Mouse (Mus musculus) cerebellum, adult 11-12 months (tissue): ENCODE data around the gene Cd3d.
"Not testable (repeated sequence)": the region's sequence is repeated elsewhere in the genome, so short reads cannot be mapped to it uniquely, and the experiment has no call there.

Source experiments
- DNase-seq: peaks from one replicate; pipeline ENCODE4 v3.0.0; 2022

The Cd3d gene

GRCm38 (mm10) chr9:44981676-44982075 is at the start of gene Cd3d:
Gene Cd3d (plus strand): TSS chr9:44981786.
- no peak for DNase-seq

GRCm38 (mm10) chr9:44941756-44942155 is 39.8 kb upstream of the Cd3d start:
- no peak for DNase-seq

- DNase-seq, result peak; percentile 85
Observed at GRCm38 (mm10) chr9:44942421-44942820, 39.2 kb upstream of the Cd3d start.

GRCm38 (mm10) chr9:44946185-44946695 is 35.3 kb upstream of the Cd3d start:
- no peak for DNase-seq

- DNase-seq, result no peak
Observed at GRCm38 (mm10) chr9:44947836-44948235, 33.8 kb upstream of the Cd3d start.

GRCm38 (mm10) chr9:44954432-44954831 is 27.2 kb upstream of the Cd3d start:
- no peak for DNase-seq

- peak; percentile 98 for DNase-seq
Observed at GRCm38 (mm10) chr9:44965126-44965832, 16.3 kb upstream of the Cd3d start, which contains the start of gene Ube4a. Gene Ube4a (minus strand): TSS chr9:44965600.

GRCm38 (mm10) chr9:44965833-44966466 is 15.6 kb upstream of the Cd3d start:
- no peak for DNase-seq

- peak; percentile 78 for DNase-seq
Observed at GRCm38 (mm10) chr9:44966815-44967242, 14.8 kb upstream of the Cd3d start.

- not testable (repeated sequence) for DNase-seq
Observed at GRCm38 (mm10) chr9:44967763-44968162, 13.8 kb upstream of the Cd3d start.

- DNase-seq, result no peak
Observed at GRCm38 (mm10) chr9:44969450-44969849, 12.1 kb upstream of the Cd3d start.

GRCm38 (mm10) chr9:44977813-44978212 is 3.8 kb upstream of the Cd3d start:
- DNase-seq, result no peak

- no peak for DNase-seq
Observed at GRCm38 (mm10) chr9:44979806-44980205, 1.8 kb upstream of the Cd3d start.

- DNase-seq, result no peak
Observed at GRCm38 (mm10) chr9:44980242-44980641, 1.3 kb upstream of the Cd3d start, which contains the start of gene Cd3g. Gene Cd3g (minus strand): TSS chr9:44980431.

- DNase-seq, result no peak
Observed at GRCm38 (mm10) chr9:44981104-44981503, 482 bp upstream of the Cd3d start.

GRCm38 (mm10) chr9:44982081-44982480 is 495 bp downstream of the Cd3d start:
- no peak for DNase-seq

GRCm38 (mm10) chr9:44982531-44982930 is 945 bp downstream of the Cd3d start:
- no peak for DNase-seq

GRCm38 (mm10) chr9:44983001-44983400 is 1.4 kb downstream of the Cd3d start:
- DNase-seq, result no peak

- DNase-seq, result no peak
Observed at GRCm38 (mm10) chr9:44985721-44986161, 4.2 kb downstream of the Cd3d start.

- DNase-seq, result no peak
Observed at GRCm38 (mm10) chr9:44986242-44986781, 4.7 kb downstream of the Cd3d start.

GRCm38 (mm10) chr9:44986976-44987375 is 5.4 kb downstream of the Cd3d start:
- no peak for DNase-seq

GRCm38 (mm10) chr9:44991821-44992220 is 10.2 kb downstream of the Cd3d start:
- DNase-seq, result no peak

GRCm38 (mm10) chr9:44992271-44992670 is 10.7 kb downstream of the Cd3d start:
- DNase-seq, result peak; percentile 69

- no peak for DNase-seq
Observed at GRCm38 (mm10) chr9:44993268-44993667, 11.7 kb downstream of the Cd3d start.
